Mouse (Mus musculus) cortical plate, adult 2 months (tissue): Measurements from ENCODE around the gene Dgkh. TPM values are rescaled to one million over a fixed set of nuclear protein-coding genes. Genes with fewer than 3 reads are reported as not detected.

Experiments
- H3K27ac ChIP-seq: fragments of 200-500 bp; 2 replicates; pipeline ENCODE4 v1.5.1; 2012; ENCODE audit warnings: low read length, control low read depth, inconsistent platforms; ENCODE audit not compliant: insufficient read depth
- H3K4me1 ChIP-seq: fragments of 200-500 bp; 2 replicates; pipeline ENCODE4 v1.6.1; 2011; ENCODE audit warnings: low read length; ENCODE audit not compliant: control insufficient read depth, insufficient read depth
- H3K4me3 ChIP-seq: fragments of 200-500 bp; 2 replicates; pipeline ENCODE4 v1.5.1; 2011; ENCODE audit warnings: mild to moderate bottlenecking, low read length, control low read depth; ENCODE audit not compliant: insufficient read depth
- CTCF ChIP-seq: fragments of 200-500 bp; IDR thresholded peaks from 2 replicates; pipeline ENCODE4 v1.5.1; 2011; ENCODE audit warnings: mild to moderate bottlenecking, control low read depth, low read length; ENCODE audit not compliant: insufficient read depth; ENCODE audit errors: extremely low read depth
- POLR2A ChIP-seq: fragments of 200-500 bp; IDR thresholded peaks from 2 replicates; pipeline ENCODE4 v1.6.1; 2011; ENCODE audit warnings: mild to moderate bottlenecking, low read length, control low read depth; ENCODE audit not compliant: insufficient read depth; ENCODE audit errors: extremely low read depth
- polyA plus RNA-seq: library from polyadenylated mRNA; depleted of rRNA; stranded (reverse); fragments of >200 nt; gene quantifications from 2 replicates; pipeline ENCODE4 v1.2.3, GENCODE M21; 2012

Dgkh gene
- polyA plus RNA-seq, 1 experiment, result 18.4 TPM

- Histone ChIP-seq H3K4me1 (peaks cover 8% of the 10 kb centered on the region; the same call in 1 of the 2 replicates), H3K4me3 (peak within 1 kb of the TSS; percentile 46), H3K27ac (peak within 1 kb of the TSS; percentile 97)
- TF ChIP-seq POLR2A (0 out of 2 replicates have a peak, but pooled peaks have one; percentile 36), CTCF (no peak)
Measured at GRCm38 (mm10) chr14:78536281-78537165, 196.1 kb downstream of the Dgkh start, which contains the start of gene Akap11. Akap11 (minus strand) TSS chr14:78536808.

GRCm38 (mm10) chr14:78535366-78535765 is 197.2 kb downstream of the Dgkh start:
- TF ChIP-seq POLR2A, result no peak
- TF ChIP-seq CTCF, result no peak
- Histone ChIP-seq H3K27ac (0 out of 2 replicates have a peak overlapping the region, but pooled peaks have one; percentile 31), H3K4me1 (peaks cover 10% of the 10 kb centered on the region; the same call in 1 of the 2 replicates), H3K4me3 (peak overlapping the region; percentile 46; the same call in 1 of the 2 replicates)

- no peak for TF ChIP-seq CTCF
- no peak for TF ChIP-seq POLR2A
- Histone ChIP-seq H3K4me3 (no peak overlapping the region; the same call in 1 of the 2 replicates), H3K4me1 (peaks cover 10% of the 10 kb centered on the region; the same call in 1 of the 2 replicates), H3K27ac (no peak overlapping the region)
Measured at GRCm38 (mm10) chr14:78534651-78535050, 197.9 kb downstream of the Dgkh start.

GRCm38 (mm10) chr14:78533701-78534100 is 198.9 kb downstream of the Dgkh start:
- TF ChIP-seq POLR2A (no peak), CTCF (no peak)
- Histone ChIP-seq H3K27ac (no peak overlapping the region), H3K4me1 (peaks cover 13% of the 10 kb centered on the region; the same call in 1 of the 2 replicates), H3K4me3 (no peak overlapping the region)

- TF ChIP-seq CTCF (no peak), POLR2A (no peak)
- peaks cover 15% of the 10 kb centered on the region; the same call in 1 of the 2 replicates for H3K4me1 ChIP-seq
- H3K27ac ChIP-seq, result no peak overlapping the region
- no peak overlapping the region for H3K4me3 ChIP-seq
Measured at GRCm38 (mm10) chr14:78532345-78532744, 200.2 kb downstream of the Dgkh start.

- Histone ChIP-seq H3K4me3 (no peak overlapping the region), H3K4me1 (peaks cover 18% of the 10 kb centered on the region), H3K27ac (no peak overlapping the region)
- TF ChIP-seq POLR2A (no peak), CTCF (no peak)
Measured at GRCm38 (mm10) chr14:78530256-78530655, 202.3 kb downstream of the Dgkh start.

- Histone ChIP-seq H3K4me1 (peaks cover 14% of the 10 kb centered on the region), H3K27ac (no peak overlapping the region), H3K4me3 (no peak overlapping the region)
- no peak for TF ChIP-seq POLR2A
- no peak for TF ChIP-seq CTCF
Measured at GRCm38 (mm10) chr14:78528461-78529425, 203.8 kb downstream of the Dgkh start.

- Histone ChIP-seq H3K4me1 (peaks cover 12% of the 10 kb centered on the region), H3K4me3 (no peak overlapping the region), H3K27ac (no peak overlapping the region)
- TF ChIP-seq POLR2A (no peak), CTCF (no peak)
Measured at GRCm38 (mm10) chr14:78526907-78527306, 205.7 kb downstream of the Dgkh start.

GRCm38 (mm10) chr14:78526475-78526874 is 206.1 kb downstream of the Dgkh start:
- no peak for TF ChIP-seq CTCF
- TF ChIP-seq POLR2A, result no peak
- Histone ChIP-seq H3K4me1 (peaks cover 9% of the 10 kb centered on the region), H3K27ac (no peak overlapping the region), H3K4me3 (no peak overlapping the region)
